Mouse (Mus musculus) ES-Bruce4 (cell line): Measurements from ENCODE around the gene Naxe. TPM values are rescaled to one million over a fixed set of nuclear protein-coding genes. Genes with fewer than 3 reads are reported as not detected.

Experiments used
- H3K27ac ChIP-seq: 2 replicates; pipeline ENCODE4 v1.5.1; 2012; ENCODE audit warnings: low read length, inconsistent platforms; ENCODE audit not compliant: insufficient read depth
- H3K27me3 ChIP-seq: 2 replicates; pipeline ENCODE4 v1.6.1; 2012; ENCODE audit warnings: mild to moderate bottlenecking, low read length, inconsistent platforms; ENCODE audit not compliant: control insufficient read depth, poor library complexity, insufficient read depth, severe bottlenecking
- H3K36me3 ChIP-seq: 2 replicates; pipeline ENCODE4 v1.6.1; 2012; ENCODE audit warnings: inconsistent platforms, mild to moderate bottlenecking, low read length, moderate library complexity; ENCODE audit not compliant: control insufficient read depth, poor library complexity, insufficient read depth, severe bottlenecking
- H3K4me1 ChIP-seq: one replicate; pipeline ENCODE4 v1.8.1; 2011; ENCODE audit warnings: low read length; ENCODE audit not compliant: control insufficient read depth, insufficient read depth
- H3K4me3 ChIP-seq: 2 replicates; pipeline ENCODE4 v1.5.1; 2011; ENCODE audit warnings: low read depth, mild to moderate bottlenecking, low read length
- H3K9ac ChIP-seq: 2 replicates; pipeline ENCODE4 v1.6.1; 2012; ENCODE audit warnings: low read depth, mild to moderate bottlenecking, inconsistent platforms; ENCODE audit not compliant: poor library complexity, severe bottlenecking
- H3K9me3 ChIP-seq: replicated peaks from 2 replicates; pipeline ENCODE4 v1.6.1; 2012; ENCODE audit warnings: mild to moderate bottlenecking, low read length, inconsistent platforms; ENCODE audit not compliant: control insufficient read depth, poor library complexity, insufficient read depth, severe bottlenecking
- CTCF ChIP-seq: IDR thresholded peaks from one replicate; pipeline ENCODE4 v1.8.1; 2011; ENCODE audit warnings: low read depth, low read length
- EP300 ChIP-seq: IDR thresholded peaks from 2 replicates; pipeline ENCODE4 v1.6.1; 2011; ENCODE audit warnings: low read depth, low read length; ENCODE audit not compliant: insufficient read depth
- POLR2A ChIP-seq: IDR thresholded peaks from one replicate; pipeline ENCODE4 v1.8.1; 2011; ENCODE audit warnings: low read length; ENCODE audit not compliant: insufficient read depth
- polyA plus RNA-seq: library from polyadenylated mRNA; stranded (reverse); fragments of >200 nt; gene quantifications from 2 replicates; pipeline ENCODE4 v1.2.4, GENCODE M21; 2011; ENCODE audit warnings: low read depth; ENCODE audit not compliant: missing spikeins, insufficient read depth, insufficient read length

Gene Naxe
- 63.0 and 67.1 TPM in 2 replicates for polyA plus RNA-seq

- peak within 1 kb of the TSS; percentile 88 for H3K4me3 ChIP-seq
- H3K9me3 ChIP-seq, result no peaks in the 10 kb centered on the region
- no peaks in the 10 kb centered on the region for H3K4me1 ChIP-seq
- peaks cover 19% of the 10 kb centered on the region for H3K36me3 ChIP-seq
- TF ChIP-seq POLR2A (peak; percentile 83), CTCF (no peak)
- H3K27ac ChIP-seq, result no peak within 1 kb of the TSS
- H3K27me3 ChIP-seq, result no peaks in the 10 kb centered on the region
- peak within 1 kb of the TSS; percentile 69 for H3K9ac ChIP-seq
Observed at GRCm38 (mm10) chr3:88057902-88058696, at the start of gene Naxe. TSS of gene Naxe (minus strand) at chr3:88058495.

- Histone ChIP-seq H3K4me3 (no peak overlapping the region), H3K4me1 (no peaks in the 10 kb centered on the region), H3K9me3 (no peaks in the 10 kb centered on the region), H3K36me3 (peaks cover 36% of the 10 kb centered on the region), H3K27ac (no peak overlapping the region), H3K9ac (no peak overlapping the region), H3K27me3 (no peaks in the 10 kb centered on the region)
- TF ChIP-seq EP300 (no peak), POLR2A (no peak), CTCF (peak; percentile 49)
Observed at GRCm38 (mm10) chr3:88106126-88106525, 47.8 kb upstream of the Naxe start.

GRCm38 (mm10) chr3:88102611-88103010 is 44.3 kb upstream of the Naxe start:
- TF ChIP-seq POLR2A (no peak), CTCF (no peak), EP300 (no peak)
- Histone ChIP-seq H3K9ac (no peak overlapping the region), H3K9me3 (no peaks in the 10 kb centered on the region), H3K27me3 (no peaks in the 10 kb centered on the region), H3K4me3 (no peak overlapping the region), H3K4me1 (no peaks in the 10 kb centered on the region), H3K36me3 (peaks cover 34% of the 10 kb centered on the region), H3K27ac (no peak overlapping the region)

GRCm38 (mm10) chr3:88102196-88102595 is 43.9 kb upstream of the Naxe start:
- Histone ChIP-seq H3K27ac (no peak overlapping the region), H3K36me3 (peaks cover 34% of the 10 kb centered on the region), H3K9me3 (no peaks in the 10 kb centered on the region), H3K4me1 (no peaks in the 10 kb centered on the region), H3K27me3 (no peaks in the 10 kb centered on the region), H3K4me3 (no peak overlapping the region), H3K9ac (no peak overlapping the region)
- TF ChIP-seq POLR2A, result no peak
- TF ChIP-seq EP300, result no peak
- no peak for TF ChIP-seq CTCF

GRCm38 (mm10) chr3:88101736-88102135 is 43.4 kb upstream of the Naxe start:
- Histone ChIP-seq H3K36me3 (peaks cover 38% of the 10 kb centered on the region), H3K27ac (no peak overlapping the region)

GRCm38 (mm10) chr3:88100251-88100650 is 42.0 kb upstream of the Naxe start:
- Histone ChIP-seq H3K9me3 (no peaks in the 10 kb centered on the region), H3K27me3 (no peaks in the 10 kb centered on the region), H3K4me1 (no peaks in the 10 kb centered on the region), H3K27ac (no peak overlapping the region), H3K4me3 (no peak overlapping the region), H3K9ac (no peak overlapping the region), H3K36me3 (peaks cover 36% of the 10 kb centered on the region)
- TF ChIP-seq POLR2A (no peak), CTCF (no peak), EP300 (no peak)

More at GRCm38 (mm10) chr3:88101736-88102135, 43.4 kb upstream of the Naxe start:
- TF ChIP-seq POLR2A (no peak), EP300 (no peak), CTCF (no peak)
- Histone ChIP-seq H3K4me1 (no peaks in the 10 kb centered on the region), H3K4me3 (no peak overlapping the region), H3K27me3 (no peaks in the 10 kb centered on the region), H3K9me3 (no peaks in the 10 kb centered on the region), H3K9ac (no peak overlapping the region)
